Mouse (Mus musculus): ENCODE results near the gene Fam53b.

Fam53b gene

DNA sequence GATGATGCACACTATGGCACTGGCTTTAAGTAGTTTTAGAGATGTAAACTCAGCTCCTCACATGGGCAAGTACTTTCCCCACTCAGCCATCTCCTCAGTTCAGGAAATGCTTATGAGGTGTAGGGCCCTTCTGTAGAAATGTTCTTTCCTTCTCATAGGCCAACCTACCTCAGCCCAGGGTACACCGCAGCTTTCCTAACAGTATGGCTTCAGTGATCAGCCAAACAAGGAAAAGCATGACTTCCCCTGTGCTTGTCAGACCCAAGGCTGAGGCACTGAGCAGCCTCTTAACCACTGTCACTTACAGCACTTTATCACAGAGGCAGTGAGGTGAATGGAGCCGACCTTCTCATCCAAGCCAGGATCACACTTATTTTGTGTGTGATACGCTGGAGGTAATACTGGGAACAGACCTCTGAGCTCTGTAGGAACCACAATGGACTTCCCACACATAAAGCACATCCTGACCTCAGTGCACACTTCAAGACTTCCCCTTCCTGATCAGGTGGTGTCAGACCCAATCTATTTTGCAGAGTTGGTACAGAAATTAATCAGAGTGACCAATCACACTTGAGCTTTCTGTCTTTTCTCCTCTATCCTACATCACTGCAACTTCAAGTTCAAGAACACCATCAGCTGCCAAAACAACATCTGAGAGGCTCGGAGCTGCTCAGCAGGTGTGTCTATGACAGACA is 26.0 kb downstream of the Fam53b start:
- DNase-seq (ENCODE audit: low spot score), result no peak

DNA sequence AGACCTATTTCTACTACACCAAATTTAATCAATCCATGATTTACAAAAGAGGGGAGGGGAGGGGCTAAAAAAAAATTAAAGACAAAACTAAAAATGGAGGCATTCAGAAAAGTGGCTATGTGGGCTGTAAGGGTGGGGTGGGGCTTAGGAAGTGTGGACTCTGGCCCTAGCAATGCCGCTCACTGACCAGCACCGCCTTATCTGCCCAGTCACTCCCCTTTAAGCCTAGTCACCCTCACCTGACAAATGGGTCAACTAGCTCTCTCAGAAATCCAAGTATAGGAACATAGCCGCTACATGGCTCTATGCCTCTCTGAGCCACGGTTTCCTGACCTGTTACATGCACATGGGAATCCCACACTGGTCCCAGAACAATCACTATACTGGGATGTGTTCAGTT is 26.7 kb downstream of the Fam53b start:
- no peak for DNase-seq (ENCODE audit: low spot score)

DNA sequence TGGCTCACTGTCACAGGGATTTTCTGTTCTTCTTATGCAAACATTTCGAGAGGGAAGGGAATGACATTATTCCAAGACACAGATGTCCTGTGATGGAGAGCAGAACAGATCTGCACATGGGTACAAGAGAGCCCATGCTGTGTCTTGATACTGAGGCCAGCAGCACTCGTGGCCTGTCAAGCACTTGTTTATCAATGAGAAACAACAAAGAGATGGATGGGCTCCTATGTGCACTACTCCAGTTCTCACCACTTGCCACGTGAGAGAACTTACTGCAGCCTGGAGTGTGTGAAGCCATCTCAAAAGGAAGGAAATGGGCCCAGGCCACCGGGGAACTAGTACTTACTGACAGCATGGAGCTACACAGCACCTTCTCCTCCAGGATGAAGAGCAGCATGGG is 27.2 kb downstream of the Fam53b start:
- no peak for DNase-seq (ENCODE audit: low spot score)

DNA sequence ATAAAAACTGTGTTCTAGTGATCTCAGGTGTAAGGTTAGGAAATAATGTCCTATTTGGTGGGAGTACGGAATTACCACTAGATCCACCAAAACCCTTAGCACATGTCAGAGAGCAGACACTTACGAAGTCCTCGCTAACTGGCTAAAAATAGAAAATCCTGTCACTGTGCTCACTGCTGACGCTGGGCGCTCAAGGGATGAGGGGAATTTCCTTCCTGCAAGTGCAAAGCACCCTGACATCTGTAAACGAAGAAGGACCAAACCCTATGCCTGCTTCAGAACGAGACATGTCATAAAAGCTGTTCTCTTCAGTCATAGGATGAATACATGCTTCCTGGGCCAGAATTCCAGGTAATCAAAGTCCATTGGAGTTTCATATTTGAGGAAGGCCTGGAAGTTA is 27.7 kb downstream of the Fam53b start:
- DNase-seq (ENCODE audit: low spot score), result no peak

DNA sequence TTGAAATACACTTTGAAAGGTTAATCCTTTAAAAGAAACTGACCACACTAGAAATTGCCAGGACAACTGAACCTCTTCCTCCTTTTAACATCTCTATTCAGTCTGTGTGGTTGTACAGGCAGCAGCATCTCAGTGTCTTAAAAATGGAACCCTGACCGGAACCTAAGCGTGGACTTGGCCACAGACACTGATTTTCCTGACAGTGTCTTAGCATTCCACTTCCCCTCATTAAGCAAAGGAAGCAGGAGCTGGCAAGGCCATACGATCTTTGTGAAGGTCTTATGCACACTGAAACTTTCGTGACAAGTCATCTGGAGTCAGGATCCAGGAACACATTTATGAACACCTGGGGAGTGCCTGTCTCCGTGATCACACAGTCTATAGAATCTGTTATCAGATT is 29.6 kb downstream of the Fam53b start:
- no peak for DNase-seq (ENCODE audit: low spot score)

DNA sequence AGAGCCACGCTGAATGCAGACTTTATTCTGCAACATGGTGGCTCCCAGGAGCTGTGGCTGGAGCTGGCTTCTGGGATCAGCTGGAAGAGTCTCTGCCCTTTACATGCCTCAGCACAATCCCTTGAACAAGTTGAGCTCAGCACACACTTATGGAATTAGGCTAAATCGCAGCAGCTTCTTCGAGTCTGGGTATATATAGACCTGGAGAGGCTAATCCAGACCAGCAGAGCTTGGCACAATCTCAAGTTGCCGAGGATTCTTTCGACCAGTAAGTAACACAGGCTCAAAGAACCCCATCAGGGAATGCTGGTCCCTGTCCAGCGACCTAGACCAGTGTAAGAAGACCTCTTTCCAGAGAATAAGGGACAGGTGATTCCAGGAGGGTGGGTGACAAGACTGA is 31.8 kb downstream of the Fam53b start:
- no peak for DNase-seq (ENCODE audit: low spot score)

DNA sequence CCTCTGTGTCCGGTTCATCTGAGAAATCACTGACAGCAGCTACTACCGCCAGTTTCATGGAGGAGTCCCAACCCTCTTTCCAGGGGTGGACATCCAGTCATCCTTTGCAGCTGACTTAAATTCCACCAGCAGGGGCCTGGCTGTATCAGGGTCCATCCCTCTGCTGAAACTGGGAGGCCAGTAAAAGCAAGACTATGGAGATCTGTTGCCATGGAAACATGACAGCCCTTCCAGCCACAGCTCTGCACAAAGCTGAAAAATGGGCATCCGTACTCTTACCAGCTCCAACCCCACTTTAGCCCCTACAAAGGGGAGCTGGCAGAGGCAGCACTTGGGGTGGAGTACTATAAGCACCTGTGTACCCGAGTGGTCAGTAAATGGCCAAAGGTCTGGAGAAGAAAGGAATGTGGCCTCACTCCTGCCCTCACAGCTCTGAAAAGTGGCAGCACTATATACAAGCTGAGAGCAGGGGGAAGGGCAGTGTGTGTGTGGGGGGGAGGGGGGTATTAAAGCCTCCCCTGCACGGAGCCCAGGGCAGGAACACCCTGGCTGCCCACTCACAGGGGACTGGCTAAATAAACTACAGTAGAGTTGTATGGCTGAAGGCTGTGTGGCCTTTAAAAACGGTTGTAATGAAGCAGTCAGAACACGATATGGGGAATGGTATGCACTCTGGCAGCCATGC is 32.4 kb downstream of the Fam53b start:
- no peak for DNase-seq (ENCODE audit: low spot score)

DNA sequence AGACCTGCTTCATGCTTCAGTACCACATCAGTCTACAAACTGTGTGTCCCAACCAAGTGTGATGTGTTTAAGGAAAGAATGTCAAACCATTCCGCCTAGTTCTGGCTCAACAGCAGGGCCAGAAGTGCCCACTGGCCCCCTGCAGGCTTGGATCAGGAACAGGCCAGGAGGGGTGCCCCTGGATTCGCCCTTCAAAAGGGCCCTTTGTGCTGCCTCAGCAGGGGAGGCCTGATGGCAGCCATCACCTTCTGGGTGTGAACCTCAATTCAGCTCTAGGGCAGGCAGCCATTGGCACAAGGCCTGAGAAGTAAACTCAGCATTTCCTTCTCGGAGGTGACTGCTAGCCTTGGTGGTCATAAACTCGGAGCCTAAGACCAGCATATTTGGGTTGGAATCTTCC is 33.1 kb downstream of the Fam53b start:
- no peak for DNase-seq (ENCODE audit: low spot score)

DNA sequence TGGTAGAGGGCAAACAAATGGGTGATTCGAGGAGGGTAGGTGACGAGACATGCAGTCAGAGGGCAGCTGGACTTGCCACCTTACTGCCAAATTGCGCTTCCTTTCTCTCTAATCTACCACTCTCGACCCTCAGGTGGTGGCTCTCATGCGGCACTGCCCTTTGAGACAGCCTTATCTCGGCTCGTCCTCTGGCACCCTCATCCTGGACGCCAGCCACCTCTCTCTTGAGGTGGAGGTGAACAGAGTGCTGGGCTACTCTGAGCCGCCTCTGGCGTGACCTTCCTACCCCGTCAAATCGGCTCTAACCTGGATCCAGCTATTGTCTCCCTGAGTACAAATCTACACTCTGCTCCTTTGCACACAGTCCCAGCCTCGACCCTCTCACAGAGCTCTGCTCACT is 35.1 kb downstream of the Fam53b start:
- no peak for DNase-seq (ENCODE audit: low spot score)

DNA sequence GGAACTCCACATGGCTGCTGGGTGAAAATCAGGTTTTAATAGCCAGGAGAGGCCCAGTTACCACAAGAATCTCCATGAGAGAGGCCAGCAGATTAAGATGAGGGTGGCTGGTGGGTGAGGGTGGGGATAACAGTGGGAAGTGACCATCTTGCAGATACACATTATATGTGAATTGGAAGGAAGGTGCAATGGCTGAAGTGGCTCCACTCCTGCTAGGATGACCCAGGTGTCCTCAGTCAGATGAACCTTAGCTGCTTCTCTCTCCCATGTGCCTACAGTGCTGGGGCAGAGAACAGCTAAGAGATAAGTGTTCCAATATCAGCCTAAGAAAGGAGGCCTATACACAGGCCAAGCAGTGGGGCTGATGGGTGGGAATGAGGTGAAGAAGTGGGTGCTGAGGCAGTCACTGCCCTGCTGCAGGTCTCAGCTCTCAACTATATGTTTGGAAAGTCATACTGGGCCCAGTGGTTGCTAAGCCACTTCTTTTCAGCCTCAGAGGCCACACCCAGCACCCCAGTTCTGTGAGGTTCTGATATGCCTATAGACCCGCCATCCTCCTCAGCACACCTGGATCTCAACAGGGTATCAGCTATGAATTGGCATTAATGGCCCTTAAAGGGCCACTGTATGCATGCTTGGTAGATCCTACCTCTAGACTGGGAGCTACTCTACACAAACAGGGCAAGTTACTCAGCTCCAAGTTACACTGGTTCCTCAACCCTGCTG is 35.8 kb downstream of the Fam53b start:
- DNase-seq (ENCODE audit: low spot score), result no peak

DNA sequence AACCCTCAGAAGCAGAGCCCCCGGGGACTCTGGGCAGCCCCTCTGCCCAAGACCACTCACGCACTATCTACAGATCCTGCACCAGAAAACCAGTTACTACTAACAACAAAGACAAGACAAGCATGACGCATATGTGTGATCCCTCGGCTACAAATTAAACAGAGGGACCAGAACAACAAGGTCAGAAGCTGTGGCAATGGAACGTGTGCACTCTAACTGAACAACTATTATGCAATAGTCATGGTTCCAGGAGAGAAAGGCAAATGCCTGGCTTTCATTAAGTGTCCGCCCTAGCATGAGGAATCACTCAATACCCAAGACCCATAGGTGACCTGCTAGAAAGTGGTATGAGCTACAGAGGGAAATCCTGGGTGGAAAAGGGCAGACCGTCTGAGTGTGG is 36.6 kb downstream of the Fam53b start:
- DNase-seq (ENCODE audit: low spot score), result no peak

DNA sequence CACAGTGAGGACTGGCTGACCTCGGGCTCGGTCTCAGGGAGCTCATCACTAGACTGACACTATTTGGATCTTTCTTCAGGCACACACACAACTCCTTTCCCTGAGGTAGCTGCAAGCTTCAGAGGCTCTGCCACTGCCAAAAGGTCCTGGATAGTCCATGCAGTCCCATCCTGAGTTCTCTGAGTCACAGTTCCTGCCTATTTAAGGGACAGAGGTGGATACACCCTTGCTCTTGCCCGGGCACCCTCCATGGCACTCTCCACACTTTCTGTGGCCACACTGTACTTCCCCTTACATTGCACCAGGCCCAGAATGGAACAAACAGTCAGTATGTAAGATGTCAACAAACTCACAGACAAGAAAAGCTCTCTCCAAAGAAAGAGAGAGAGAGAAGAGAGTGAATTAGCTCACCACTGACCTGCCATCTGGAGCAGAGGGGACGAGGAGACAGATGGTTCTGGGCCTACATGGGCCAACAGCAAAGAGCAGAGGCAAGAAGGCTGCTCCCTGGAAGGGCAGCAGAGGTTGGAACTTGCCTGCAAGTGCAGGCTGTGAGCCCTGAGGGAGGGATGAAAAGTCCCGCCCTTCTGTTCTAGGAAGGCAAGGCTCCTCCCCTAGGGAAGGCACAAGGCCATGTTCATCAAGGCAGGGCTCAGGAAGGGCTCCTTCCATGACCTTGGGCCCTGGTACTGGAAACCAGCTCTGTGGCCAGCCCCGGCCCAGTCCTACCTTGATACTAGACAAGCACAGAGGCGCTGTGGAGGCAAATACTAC is 37.2 kb downstream of the Fam53b start:
- DNase-seq (ENCODE audit: low spot score), result no peak

DNA sequence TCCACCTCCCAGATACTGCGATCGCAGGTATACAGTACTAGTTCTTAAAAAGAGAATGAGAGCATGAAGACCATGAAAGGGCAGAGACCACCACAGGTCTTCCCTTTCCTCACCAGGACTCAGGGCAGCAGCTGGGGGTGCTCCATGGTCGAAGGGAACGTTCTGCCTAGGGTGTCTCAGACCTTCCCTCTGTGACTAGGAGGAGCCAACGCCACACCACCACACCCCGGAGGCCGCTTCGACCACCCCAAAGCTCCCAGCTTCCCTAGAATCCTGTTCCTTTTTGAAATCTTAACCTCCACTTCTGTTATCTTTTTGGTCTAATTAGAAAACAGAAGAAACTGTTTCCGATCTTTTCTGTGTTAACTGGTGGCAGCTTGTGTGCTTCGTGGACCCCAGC is 37.8 kb downstream of the Fam53b start:
- DNase-seq (ENCODE audit: low spot score), result no peak

DNA sequence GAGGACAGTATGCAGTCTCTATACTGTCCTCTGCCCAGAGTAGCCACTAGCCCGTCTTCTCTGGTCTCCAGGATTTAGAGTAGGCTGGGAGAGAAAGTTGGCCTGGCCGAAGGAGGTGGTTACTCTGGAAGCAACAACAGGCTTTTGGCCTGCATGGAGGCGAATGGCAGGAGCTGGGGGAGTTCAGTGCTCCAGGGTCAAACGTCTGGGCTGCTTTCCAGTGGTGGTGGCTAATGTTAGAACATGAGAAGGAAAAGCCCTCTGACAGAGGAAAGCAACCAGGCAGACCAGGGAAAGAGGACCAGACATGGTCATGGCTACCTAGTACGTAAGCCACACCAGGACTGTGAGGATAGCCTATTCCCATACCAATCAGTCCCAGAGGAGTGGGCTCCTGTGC is 38.4 kb downstream of the Fam53b start:
- no peak for DNase-seq (ENCODE audit: low spot score)

DNA sequence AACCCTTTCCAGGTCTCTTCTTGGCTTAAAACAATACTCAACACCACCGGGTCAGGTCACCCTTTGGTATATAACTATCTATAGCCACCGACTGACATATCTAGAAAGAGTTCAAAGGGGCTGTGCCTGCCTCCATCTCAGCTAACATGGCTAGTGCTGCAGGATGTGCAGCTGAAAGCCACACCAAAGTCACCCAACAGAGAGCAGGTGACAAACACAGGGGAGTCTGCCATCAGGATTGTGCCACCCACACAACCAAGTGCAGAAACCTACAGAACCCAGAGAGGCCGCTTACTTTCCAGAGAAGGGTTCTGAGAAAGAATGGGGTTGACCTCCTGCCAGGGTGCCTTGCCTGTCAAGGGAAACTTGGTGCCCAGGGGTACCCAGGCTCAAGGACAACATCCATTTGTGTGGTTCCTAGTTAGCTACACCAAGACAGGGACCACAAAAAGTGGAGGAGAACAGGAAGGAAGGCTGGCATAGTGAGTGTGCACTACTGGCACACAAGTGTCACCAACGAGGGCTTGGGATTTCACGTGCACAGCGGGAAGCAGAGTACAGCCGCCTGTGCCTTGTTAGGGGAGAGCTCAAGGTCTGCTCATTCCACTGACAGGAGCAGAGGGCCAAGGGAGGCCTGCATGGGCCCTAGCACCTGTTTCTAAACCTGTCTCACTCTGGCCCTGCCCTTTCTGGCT is 40.5 kb downstream of the Fam53b start:
- no peak for DNase-seq (ENCODE audit: low spot score)

DNA sequence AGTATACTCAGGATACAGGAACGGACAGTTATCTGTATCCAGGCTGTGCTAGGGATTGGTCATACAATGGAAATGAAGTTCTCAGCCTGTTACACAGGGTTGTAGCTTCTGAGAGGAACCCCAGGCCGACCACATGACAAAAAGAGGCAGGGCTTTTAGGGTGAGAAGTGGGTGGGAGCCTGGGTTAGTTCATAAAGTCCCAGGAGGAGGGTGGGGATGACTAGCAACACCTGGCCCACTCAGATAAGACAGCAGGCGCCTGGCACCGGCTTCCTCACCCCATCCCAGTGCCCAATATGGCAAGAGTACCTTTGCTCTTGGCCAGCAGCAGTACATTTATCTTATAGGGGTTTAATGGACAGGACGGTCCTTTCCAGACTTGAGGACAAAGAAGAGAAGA is 41.2 kb downstream of the Fam53b start:
- DNase-seq (ENCODE audit: low spot score), result no peak

DNA sequence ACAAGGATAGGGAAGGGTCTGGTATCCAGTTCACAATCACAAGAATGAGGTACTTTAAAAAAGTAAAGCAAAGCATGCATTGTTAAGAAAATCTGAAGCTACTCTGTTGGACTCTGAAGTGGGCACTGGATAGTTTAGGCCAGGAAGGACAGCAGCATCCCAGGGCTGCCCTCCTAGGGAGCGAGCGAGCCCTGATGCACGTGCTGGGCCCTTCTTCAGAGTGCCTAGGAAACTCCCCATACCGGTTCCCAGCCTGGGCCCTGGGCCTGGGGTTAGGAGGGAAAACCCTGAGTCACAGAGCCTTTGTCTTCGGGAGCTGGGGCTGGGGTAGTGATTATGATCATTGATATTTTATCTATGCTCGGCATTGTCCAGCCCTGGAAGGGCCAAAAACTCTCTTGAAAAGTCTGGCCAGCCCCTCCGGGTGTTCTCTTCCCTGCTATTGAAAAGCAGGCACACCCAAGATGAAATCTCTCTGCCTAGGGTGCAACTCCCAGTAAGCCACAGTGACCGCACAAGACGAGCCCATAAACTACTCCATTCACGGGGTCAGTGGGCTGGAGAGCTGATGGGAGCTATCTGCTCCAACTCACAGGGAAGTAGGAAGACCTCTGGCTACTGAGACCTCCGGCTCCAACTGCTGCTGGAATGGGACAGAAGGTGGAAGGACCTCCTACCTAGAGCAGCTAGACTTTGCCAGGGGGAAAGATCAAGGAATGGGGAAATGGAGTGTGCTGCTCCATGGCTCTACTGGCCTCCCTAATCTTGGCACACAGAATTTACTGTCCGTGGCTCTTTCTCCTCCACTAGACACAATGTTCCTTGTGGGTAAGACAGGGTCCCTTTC is 45.0 kb downstream of the Fam53b start:
- DNase-seq (ENCODE audit: low spot score), result no peak

DNA sequence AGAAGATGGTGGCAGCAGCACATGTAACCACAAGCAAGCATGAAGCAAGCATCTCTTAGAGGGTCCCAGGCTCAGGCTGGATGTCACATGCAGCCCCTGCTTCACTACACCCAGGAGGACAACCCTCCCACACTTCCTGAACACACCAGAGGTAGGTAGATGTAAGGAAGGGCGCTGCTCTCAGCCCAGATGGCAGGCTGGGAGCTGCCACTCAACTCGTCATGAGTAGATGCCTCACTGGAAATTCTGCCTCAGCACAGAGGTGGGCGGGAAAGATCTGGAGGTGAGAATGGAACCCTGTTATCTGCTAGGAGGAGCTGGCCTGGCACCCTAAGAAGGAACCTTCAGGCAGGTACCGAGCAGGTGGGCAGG is 45.7 kb downstream of the Fam53b start:
- no peak for DNase-seq (ENCODE audit: low spot score)

DNA sequence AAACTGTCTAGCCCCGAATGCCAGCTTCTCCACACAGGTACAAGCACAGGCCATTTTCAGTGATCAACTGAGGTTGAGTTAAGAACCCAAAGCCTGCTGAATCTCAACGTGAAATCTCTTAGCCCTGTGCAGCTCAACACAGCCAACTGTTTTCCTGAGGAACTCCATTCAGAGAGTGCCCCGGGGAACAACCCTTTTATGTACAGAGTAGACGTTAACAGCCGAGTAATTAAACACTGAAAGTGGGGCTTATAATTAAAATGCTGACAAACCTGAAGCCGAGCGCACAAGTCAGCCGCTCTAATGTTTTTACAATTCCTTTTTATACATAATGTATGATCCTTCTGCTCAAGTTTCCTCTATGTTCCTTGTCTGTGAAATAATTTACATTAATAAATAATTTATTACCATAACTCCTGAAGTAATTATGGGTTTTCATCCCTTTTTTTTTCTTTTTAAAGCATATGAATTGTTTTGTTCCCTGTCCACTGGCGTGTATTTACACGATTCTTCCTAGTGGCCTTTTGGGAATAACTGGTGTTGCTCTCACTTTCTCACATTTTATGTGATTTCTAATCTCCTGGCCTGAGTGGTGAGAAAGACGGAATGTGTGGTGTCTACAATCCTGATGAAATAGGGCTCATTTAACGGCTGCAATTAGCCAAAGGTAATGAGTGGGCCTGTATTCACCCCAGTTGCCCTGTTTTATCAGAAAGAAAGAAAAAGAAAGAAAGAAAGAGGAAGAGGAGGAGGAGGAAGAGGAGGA is 46.3 kb downstream of the Fam53b start:
- DNase-seq (ENCODE audit: low spot score), result no peak

DNA sequence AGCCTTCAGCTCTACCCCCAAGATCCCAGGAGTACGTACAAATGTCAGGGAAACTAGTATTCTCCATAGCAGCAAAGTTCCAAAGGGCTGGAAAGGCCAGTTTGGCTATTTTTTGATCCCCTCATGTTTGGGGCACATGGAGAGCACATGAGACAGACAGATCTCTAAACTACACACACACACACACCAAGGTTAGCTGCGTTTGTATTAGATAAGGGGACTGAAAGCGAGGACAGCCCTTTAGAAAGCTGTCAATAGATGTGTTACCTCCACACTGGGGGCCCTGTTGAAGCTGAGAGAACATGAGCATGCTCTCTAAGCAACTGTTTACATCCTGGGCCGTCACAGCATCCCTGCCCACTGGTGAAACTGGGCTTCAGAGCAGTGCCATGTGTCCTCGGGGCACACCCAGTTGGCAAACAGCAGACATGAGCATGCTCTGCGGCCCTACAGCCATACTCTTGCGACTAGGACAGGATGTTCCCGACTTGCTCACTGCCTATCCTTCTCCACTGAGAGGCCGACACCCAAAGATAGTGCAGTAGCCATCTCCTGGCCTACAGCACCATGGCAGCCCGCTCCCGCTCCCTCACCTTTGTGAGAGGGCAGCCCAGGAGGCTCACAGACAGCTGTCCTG is 47.3 kb downstream of the Fam53b start:
- no peak for DNase-seq (ENCODE audit: low spot score)

Data from MN1 (cell line).